Mouse (Mus musculus) T-cell, adult 2 months (primary cell): Measurements from ENCODE around the gene Tgfbi.

Experiments
- DNase-seq: peaks from one replicate; pipeline ENCODE4 v3.0.0; 2022; ENCODE audit warnings: low spot score

Gene Tgfbi

DNA sequence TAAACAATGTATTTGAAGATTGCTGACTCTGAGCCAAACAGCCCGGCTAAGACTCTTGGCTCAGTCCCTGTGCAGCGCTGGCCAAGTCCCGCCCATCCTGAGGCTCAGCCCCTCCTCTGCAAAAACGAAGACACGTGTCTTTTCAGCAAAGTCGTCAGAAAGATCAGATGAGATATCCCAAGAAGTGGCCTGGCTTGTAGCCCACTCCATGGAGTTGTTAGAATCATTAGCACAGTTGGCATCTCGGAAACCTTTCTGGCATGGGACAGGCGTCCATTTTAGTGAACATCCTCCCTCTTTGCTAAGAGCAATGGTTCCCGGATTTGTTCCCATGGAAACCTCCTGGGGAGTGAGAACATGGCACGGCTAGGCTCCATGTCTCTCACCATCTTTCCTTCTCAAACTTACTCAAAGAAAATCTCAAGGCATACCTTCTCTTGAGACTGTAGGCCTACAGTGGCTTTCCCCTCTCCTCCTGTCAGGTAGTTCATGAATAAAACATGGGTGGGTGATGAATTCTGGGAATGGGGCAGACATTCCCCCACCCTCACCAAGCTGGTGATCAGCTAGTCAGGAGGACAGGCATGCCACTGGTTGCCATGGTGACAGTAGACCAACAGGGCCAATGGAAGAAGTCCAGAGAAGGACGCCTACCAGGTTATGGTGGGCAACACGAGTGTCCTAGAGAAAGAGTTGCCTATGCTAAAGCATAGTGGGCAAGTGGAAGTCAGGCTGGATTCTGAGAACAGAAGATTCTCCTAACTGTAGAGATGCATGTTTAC lies 11.3 kb upstream of the Tgfbi start:
- no peak for DNase-seq

DNA sequence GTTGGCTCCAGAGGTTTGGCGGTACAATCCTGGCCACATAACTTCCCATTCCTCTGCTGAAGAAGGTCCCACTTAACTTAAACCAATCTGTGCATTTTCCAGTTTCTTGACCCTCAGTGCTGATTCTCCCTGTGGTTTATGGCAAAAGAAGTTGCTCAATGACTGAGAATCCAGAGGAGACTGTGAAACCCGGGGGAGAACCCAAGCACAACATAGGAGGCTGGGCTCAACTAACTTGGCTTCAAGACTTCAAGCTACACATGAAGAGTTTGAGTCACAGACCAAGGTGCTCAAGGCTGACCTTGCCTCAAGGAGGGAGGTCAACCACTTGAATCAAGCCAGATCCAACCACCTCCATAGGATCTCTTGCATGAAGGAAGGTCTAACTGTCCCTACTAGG lies 9.8 kb upstream of the Tgfbi start:
- DNase-seq, result no peak

DNA sequence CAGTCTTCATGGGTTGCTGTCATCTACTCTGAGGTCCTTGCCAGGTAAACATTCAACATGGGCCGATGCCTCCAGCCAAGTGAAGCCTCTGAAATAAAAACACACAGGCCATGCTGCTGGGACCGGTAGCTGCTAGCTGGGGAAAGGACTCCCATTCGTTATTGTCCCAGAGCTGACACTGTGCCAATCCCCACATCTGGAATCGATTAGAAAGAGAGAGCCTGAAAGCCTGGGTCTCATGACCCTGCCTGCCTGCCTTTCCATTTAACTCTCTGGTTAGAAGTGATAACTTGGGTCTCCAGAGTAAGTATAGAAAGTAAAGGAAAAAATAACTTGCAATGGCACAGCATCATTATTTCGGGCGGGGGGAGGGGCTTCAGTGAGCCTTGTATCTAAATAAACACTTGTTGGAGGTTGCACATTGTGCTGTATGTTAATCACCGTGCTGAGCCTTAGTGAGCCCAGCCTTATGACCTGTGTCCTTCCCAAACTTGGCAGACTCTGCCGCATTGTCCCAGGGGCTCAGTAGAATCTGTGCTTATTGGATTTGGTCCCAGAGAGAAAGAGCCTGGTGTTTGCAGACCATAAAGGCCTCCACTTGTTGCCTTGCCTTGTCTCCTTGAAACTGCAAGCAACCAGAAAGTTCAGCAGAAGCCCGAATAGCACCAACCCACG lies 9.0 kb upstream of the Tgfbi start:
- DNase-seq, result no peak

DNA sequence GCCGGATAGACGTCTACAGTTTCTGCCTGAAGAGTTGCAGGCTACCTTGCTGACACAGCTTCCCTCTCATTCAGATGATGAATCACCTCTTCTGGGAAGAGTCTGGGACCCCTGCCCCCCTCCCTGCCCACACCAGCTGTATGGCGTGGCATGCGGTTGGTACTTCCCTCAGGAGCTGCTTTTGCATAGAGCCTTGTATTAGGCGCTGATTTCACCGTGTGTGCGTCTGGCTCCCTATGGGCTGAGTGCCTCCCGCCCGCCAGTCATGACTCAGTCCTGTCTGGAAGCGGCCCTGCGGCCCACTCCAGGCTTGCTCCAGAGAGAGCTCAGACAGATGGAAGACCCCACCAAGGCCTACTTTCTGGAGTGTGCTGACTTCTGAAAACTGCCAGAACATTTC lies 8.1 kb upstream of the Tgfbi start:
- no peak for DNase-seq

DNA sequence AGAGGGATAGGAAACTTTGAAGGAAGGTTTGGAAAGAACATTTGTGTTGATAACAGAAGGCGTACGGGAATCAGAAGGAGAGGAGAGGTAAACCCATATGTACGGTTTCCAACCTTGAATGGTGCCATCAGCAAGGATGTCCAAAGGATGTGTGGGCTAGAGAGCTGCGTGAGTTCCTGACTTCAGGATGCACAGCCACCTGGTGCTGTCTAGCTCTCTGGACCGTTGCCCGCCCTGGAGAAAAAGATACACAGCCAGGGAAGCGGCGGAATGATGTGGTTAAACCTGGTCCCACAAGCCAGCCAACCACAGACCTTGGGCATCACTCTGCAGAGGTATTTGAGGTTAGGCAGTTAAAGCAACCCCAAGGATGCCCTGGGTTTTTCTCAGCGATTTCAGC lies 3.8 kb upstream of the Tgfbi start:
- DNase-seq, result no peak

DNA sequence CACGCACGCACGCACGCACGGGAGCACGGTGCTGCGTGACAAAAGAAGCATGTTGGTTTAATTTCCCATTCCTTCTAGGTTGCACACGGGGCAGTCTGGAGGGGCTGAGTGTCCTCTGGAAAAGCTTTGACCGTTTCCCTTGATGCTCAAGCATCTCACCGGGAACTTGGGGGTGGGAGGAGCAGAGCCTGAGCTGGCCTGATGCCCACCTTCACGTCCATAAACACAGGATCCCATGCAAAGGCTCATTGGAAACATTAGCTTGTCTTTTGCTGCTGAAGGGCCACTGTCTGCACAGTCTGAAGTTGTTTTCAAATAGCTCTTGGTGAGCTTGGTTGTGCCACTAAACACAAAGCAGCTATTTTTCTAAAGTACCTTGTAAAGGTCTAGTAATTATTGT lies 2.6 kb upstream of the Tgfbi start:
- no peak for DNase-seq

DNA sequence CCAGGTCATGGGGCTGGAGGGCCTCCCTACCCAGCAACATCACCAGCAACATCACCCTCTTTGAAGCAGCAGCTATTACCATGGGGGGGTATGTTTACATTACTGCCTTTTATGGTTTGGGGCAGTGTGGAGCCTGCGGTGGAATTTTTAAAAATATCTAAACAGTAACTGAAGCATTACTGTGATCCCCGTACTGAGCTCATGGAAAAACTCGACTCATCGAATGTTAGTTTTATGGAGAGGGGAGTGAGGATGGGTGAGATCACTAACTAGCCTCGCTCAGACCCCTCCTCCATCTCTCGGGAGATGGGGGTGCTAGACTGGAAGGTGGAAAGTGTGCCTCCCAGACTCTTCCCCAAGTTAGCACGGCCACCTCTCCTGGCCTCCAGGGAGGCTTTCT lies 2.1 kb upstream of the Tgfbi start:
- no peak for DNase-seq

DNA sequence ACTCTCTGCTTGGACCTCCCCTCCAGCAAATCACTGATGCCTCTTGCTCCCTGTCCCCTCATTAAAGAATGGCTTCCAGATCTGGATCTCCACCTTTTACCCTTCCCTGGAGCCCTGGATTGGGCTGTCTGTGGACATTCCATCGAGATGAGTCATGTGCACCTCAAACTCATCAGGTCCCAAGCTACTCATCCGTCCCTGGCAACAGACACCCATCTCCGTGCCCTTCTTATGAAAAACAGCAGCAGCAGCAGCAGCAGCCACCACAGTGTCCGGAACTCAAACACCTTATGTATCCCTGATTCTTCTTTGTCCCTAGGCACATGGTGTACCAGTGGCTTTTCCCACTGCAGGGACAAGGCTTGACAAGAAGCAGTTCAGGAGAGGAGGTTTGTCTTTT lies 1.5 kb upstream of the Tgfbi start:
- no peak for DNase-seq

DNA sequence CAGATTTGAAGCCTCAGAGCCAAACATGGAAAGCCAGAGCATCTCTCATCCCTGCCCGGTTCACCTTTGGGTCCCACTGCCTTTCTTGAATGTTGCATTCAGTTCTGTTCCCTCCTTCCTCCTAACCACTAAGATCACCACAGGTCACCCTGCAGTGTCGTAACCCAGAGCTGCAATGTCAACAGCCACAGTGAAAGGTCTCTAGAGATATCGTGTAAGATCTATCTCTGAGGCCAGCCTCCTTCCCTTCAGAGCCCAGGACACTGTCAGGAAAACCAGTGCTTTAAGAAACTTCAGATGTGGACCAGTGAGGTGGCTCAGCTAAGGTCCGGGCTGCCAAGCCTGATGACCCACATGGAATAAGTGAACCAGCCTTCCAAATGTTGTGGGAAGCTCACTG lies 1.8 kb downstream of the Tgfbi start:
- no peak for DNase-seq

DNA sequence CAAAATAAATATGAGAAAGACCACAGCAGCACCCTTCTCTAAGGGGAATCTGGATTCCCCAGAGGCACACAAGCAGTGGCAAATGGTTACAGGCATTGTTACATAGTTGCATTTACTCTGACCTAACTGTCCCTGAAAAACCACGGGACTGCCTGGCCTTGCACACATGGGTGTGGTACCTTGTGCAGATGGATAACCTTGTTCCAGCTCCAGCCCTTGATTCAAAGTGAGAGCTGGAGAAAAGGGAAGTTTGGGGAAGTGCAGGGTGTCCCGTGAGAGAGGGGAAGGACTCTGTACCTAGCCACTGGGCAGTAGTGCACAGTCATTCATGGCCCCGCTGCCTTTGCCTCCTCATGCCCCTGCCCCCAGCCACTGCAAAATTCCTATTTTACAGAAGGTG lies 2.4 kb downstream of the Tgfbi start:
- no peak for DNase-seq

DNA sequence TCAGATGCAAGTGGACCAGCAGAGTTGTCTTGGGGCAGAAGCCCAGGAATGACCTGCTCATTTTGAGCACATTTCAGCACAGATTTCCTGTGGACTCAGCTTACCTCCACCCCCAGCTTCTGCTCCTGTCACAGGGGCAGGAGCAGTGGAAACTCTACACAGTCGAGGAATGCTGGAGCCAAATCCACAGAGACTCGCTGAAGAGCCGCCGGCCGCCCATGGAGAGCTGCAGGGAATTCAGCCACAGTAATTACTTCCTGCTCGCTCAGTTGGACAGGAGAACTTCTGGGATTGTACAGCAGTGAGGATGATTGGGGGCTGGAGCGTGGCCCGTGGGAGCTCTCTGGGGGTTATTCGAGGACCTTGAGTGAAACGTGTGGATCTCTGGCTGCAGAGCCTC lies 3.0 kb downstream of the Tgfbi start:
- DNase-seq, result no peak

DNA sequence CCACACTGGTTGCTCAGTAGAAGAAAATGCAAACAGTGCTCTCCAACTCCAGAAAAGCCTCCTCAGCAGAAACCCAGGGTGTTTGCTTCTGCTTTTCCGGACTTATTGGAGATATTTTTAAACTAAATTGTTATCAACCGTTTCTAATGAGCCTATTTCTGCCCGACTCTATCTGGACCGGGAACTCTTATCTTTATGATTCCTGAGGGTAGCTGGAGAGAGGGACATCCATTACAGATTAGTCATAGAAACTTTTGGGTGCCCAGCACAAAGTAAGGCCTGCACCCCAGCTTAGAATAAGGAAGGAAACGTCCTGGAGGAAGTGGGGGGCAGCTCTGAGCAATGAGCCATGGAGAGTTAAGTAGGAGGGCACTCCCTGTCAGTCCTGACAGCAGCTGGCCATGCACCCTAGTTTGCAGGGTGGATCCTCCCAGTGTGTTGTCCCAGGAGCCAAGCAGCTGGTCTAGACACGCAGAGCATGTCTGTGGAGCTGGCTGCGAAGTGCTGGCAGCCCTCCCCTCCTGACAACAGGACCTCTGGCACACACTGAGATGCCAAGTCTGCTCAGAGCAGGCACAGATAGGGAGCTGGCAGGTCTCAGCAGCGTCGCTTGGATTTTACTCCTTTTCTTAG lies 4.2 kb downstream of the Tgfbi start:
- no peak for DNase-seq

DNA sequence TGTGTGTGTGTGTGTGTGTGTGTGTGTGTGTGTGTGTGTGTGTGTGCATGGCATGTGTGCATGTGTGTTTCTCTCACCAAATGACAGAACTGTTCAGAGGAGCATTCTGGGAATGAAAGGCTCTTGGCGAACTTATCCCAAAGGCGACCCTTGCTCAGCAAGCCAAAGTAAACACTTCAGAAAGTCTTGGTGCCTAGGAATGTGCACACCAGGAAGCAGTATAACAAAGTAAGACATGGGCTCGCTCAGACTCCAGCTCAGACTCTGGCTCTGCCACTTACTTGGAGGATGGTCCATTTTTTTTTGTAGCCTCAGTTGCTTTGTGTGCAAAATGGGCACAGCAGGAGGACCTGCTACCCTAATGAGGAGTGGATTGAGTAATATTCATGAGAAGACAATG lies 5.4 kb downstream of the Tgfbi start:
- DNase-seq, result no peak

DNA sequence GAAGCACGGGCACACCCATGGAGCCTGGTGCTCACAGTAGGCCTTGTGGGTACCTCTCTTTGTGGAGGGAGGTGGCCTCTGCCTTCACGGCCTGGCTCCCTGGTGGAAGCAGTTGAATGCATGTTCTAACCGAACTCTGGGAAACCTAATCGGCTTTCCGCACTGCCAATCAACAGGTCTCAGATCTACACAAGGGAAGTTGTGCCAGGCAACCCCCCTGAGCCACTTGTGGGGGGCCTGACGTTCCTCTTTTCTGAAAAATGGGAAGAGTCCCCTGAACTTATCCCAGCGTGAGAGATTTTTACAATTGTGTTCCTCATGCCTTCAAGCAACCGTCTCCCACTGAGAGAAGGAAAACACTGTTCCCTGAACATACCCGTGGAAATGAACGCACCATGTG lies 5.9 kb downstream of the Tgfbi start:
- no peak for DNase-seq

DNA sequence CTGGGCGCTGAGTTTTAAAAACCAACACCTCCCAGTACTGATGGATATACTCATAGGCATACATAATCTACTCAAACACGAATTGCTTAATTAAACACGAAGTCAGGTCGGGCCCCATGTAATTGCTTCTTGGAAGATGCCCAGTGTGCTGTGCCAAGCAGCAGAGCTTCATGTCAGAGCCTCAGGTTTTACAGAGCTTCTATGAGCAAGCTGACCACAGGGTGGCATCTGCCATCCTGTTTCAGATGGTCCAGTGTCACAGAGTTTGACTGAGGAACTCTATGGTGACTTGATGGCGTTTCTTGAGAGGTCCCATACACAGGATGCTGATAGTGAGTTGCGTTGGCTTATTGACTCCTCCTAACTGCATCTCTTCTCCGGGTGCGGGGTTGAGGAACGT lies 6.5 kb downstream of the Tgfbi start:
- DNase-seq, result no peak

DNA sequence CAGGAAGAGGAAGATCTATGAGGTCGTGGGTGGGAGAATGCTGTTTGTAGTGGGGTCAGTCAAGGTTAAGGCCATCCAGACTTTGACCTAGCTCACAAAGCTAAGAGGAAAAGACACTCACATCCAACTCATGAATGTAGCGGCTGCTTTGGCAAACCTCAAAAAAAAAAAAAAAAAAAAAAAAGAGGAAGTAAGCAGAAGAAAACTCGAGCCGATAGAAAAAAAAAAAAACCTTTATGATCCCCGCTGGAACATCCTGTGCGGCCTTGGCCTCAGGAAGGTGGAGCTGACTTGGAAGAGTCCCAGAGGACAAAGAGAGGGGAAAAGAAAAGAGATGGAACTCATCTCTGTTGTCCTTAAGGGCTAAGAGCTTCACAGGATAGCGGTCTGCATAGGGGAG lies 7.1 kb downstream of the Tgfbi start:
- DNase-seq, result no peak

DNA sequence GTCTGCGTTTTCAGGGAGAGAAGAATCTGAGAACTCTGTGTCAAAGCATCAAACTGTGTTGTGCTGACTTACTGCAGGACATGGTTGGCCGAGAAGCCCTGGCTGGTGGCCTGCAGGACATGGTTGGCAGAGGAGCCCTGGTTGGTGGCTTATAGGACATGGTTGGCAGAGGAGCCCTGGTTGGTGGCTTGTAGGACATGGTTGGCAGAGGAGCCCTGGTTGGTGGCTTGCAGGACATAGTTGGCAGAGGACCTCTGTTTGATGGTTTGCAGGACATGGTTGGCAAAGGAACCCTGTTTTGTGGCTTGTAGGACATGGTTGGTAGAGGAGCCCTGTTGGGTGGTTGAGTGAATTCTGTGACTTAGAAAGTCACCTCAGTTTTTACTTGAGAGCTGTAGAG lies 7.9 kb downstream of the Tgfbi start:
- DNase-seq, result no peak

DNA sequence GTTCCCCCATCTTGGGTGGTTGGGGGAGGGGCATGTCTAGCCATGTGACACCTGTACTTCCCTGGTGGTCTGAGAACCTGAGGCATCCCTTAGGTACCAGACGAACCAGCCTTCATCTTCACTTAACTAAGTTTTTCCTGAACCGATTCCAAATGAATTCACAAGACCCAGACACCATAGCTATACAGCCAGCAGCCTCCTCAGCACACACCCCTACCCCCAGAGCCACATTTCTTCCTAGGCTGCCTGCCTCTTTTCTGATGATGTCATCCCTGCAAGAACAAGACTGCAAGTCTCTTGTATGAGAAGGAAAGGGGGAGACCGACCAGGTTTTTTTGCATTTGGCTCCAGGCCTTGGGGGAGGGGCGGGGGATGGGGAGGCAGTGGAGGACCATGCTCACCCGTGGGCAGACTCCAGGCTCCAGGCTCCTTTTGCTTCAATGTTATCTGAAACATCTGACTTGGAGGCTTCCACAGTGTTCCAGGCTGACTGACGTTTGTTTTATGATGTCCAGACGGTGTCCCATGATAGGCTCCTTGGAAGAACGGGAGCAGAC lies 13.0 kb downstream of the Tgfbi start:
- no peak for DNase-seq

DNA sequence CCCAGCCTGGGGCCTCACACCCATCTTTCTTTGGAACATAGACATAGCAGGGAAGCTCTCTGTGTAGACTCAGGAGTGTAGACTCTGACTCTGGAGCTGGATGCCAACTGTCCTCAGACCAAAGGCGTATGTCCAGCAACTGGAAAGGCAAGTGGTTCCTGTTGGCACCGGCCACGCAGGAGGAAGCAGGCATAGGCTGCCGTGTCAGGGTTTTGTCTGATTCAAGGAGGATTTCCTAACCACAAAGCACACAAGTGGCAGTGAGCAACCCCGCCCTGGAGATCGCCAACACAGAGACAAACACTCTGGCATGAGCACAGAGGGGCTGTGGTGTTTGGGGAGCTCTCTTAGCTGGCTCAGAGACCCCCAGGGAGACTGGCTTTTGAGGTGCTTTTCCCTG lies 17.2 kb downstream of the Tgfbi start:
- DNase-seq, result no peak

DNA sequence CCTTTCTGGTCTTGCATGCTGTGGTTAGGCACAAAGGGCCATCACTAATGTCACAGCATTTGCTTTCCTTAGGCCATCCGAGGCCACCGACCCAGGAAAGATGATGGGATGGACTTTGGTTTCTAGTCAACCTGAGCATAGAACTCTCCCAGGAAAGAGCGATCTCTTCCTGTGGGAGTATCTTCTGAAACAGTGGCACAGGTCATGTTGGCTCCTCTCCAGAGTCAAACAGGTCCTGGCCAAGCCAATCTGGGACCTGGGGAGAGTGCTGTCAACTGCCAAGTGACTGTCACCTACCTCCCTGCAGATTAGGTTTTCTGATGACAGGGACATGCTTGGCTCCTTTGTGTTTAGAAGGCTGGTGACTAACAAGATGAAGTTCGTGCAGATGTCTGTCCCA lies 20.8 kb downstream of the Tgfbi start:
- DNase-seq, result no peak

DNA sequence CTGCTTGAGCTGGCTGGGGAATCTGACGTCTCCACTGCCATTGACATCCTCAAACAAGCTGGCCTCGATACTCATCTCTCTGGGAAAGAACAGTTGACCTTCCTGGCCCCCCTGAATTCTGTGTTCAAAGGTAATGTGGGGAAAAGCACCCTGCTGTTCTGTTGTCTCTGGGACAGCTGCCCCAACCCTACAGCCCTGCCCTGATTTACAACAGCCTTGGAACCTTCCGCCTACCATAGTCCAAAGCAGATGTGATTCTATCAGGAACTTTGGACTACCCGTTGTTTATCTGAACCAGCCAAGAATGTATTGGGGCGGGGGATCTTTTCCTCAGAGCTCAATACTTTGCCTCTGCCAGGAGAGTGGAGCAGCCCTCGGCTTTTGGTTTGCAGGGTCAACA lies 21.2 kb downstream of the Tgfbi start:
- DNase-seq, result no peak

DNA sequence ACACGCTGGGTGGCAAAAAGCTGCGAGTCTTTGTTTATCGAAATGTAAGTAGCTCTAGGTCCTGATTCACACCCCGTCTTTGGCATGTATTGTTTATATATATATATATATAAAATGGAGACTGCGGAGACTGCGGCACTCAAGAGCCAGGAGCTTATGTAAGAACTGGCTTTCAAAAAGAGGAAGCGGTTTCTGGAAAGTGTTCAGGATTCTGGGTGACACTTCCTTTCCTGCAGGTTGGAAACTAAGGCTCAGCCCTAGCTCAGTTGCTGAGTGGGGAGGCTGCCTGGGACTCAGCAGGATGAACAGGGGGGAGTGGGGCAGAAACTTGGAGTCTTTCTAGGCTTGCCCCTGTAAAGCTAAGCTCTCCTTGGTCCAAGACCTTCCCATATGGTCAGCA lies 22.0 kb downstream of the Tgfbi start:
- DNase-seq, result no peak

DNA sequence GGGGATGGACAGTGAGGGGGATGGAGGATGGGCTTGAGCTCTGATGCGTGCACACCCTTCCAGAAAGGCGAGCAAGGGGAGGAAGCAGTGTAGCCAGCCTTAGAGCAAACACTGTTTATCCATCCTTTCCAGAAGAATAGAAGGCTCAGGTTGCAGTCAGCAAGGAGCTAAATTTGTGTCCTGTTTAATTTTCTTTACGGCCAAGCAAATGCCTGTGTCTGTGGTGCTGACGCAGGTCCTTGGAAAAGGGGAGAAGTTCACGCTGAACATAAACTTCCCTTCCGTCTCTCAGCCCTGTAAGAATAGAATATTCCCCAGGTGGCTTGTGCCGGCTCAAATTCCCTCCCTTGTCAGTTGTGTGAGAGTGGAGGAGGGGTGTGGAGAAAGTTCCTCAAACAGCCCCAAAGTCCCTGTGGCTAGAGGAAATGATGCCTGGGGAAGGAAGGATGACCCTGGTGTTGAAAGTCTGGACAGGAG lies 24.9 kb downstream of the Tgfbi start:
- DNase-seq, result no peak
